Mouse (Mus musculus) cortical plate, adult 2 months (tissue): Measurements from ENCODE around the gene Helb.

ENCODE experiments used
- CTCF ChIP-seq: fragments of 200-500 bp; IDR thresholded peaks from 2 replicates; pipeline ENCODE4 v1.5.1; 2011; ENCODE audit warnings: mild to moderate bottlenecking, control low read depth, low read length; ENCODE audit not compliant: insufficient read depth; ENCODE audit errors: extremely low read depth
- POLR2A ChIP-seq: fragments of 200-500 bp; IDR thresholded peaks from 2 replicates; pipeline ENCODE4 v1.6.1; 2011; ENCODE audit warnings: mild to moderate bottlenecking, low read length, control low read depth; ENCODE audit not compliant: insufficient read depth; ENCODE audit errors: extremely low read depth

DNA sequence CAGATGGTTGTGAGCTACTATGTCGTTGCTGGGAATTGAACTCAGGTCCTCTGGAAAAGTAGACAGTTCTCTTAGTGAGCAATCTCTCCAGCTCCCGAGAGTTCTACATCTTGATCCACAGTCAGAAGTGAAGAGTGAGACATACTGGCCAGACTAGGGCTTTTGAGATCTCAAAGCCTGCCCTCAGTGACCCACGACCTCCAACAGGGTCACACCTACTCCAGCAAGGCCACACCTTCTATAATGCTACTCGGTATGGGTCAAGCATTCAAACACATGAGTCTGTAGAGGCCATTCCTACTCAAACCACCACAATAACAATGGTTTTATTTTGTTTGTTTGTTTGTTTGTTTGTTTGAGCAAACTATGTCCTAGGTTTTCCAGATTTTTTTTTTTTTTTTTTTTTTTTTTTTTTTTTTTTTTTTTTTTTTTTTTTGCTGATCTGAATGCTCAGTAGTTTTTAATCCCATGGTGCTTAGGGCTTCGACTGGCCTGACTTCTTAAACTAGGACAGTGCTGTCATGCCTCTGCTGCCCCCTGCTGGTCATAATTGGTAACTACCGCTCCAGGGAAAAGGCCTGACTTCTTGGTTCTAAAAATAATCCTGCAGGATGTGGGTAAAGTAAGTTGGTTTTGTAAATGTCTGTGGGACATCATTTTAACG is 12.1 kb upstream of the Helb start:
- TF ChIP-seq POLR2A = no peak
- TF ChIP-seq CTCF = peak; percentile 90
